In genomic region chr19:4130106-4130505, GRCm38 (mm10) we compare ENCODE assay signal across 24 mouse cellular contexts. TPM values are rescaled to one million over a fixed set of nuclear protein-coding genes. Genes with fewer than 3 reads are reported as not detected.
DNase-seq lines count a peak whose midpoint lies in the region; ATAC-seq and TF ChIP-seq lines count a peak whose summit lies in the region.
"Had no signal": no experiment of that assay in that cellular context is flagged by ENCODE, and none has a peak within 500 bp of the region (broad histone marks: within the 10 kb centered on the region; RNA-seq: fewer than 3 reads in every experiment).

No protein-coding gene starts in this region.

- intact Hi-C loops in gastrocnemius, adult 2 months (cut with DNase I): no loop called here
- intact Hi-C loops in heart, postnatal 10 days (cut with DNase I): loop anchor here (2.0 kb wide), 1 partner anchor 17 kb away; no protein-coding TSS in a partner anchor

- peaks cover 19% of the 10 kb centered on the region for H3K4me1 ChIP-seq in heart, embryonic 10.5 days
- peaks cover 4% of the 10 kb centered on the region; the same call in 1 of the 2 replicates for H3K4me1 ChIP-seq in bone marrow, adult 2 months (ENCODE audit: control insufficient read depth, insufficient read depth, low read length)
- peaks cover 67% of the 10 kb centered on the region for H3K4me1 ChIP-seq in liver, embryonic 15.5 days (replicated peaks)

- peaks cover 55% of the 10 kb centered on the region for H3K36me3 ChIP-seq in heart, embryonic 10.5 days
- H3K36me3 ChIP-seq in liver, embryonic 15.5 days (replicated peaks): peaks cover 55% of the 10 kb centered on the region

- no peak for TF ChIP-seq CTCF in gastrocnemius, adult 2 months (IDR thresholded peaks at IDR 0.05)
- no peak for TF ChIP-seq CTCF in bone marrow, adult 2 months (IDR thresholded peaks at IDR 0.05; ENCODE audit: control insufficient read depth, insufficient read depth, low read length)

- H3K27me3 ChIP-seq in heart, embryonic 10.5 days (ENCODE audit: insufficient read depth, poor library complexity, severe bottlenecking): no peaks in the 10 kb centered on the region
- H3K27me3 ChIP-seq in liver, embryonic 15.5 days: no peaks in the 10 kb centered on the region
- H3K27me3 ChIP-seq: CH12.LX; forebrain, embryonic 15.5 days; megakaryocyte, embryonic 14.5 days; stomach, embryonic 15.5 days had no signal

- no peaks in the 10 kb centered on the region for H3K9me3 ChIP-seq in heart, embryonic 10.5 days
- H3K9me3 ChIP-seq in liver, embryonic 15.5 days (replicated peaks): no peaks in the 10 kb centered on the region
- H3K9me3 ChIP-seq: forebrain, embryonic 15.5 days; hindbrain, embryonic 10.5 days; limb, embryonic 10.5 days; megakaryocyte, embryonic 14.5 days; stomach, embryonic 15.5 days had no signal

- no peak for TF ChIP-seq POLR2A in bone marrow, adult 2 months (IDR thresholded peaks at IDR 0.05; ENCODE audit: borderline replicate concordance, control insufficient read depth, low read depth, low read length)

- peak overlapping the region; percentile 85 for H3K4me2 ChIP-seq in liver, embryonic 15.5 days
- H3K4me2 ChIP-seq: forebrain, embryonic 15.5 days; stomach, embryonic 15.5 days had no signal

- no peak overlapping the region for H3K4me3 ChIP-seq in gastrocnemius, adult 2 months
- H3K4me3 ChIP-seq in heart, embryonic 10.5 days: no peak overlapping the region
- peak overlapping the region; percentile 35 for H3K4me3 ChIP-seq in bone marrow, adult 2 months (replicated peaks; ENCODE audit: control insufficient read depth, low read depth, low read length)
- H3K4me3 ChIP-seq in liver, embryonic 15.5 days (replicated peaks): peak overlapping the region; percentile 69
- H3K4me3 ChIP-seq: forebrain, embryonic 15.5 days; hindbrain, embryonic 10.5 days; limb, embryonic 10.5 days; megakaryocyte, embryonic 14.5 days; stomach, embryonic 15.5 days had no signal

- peak overlapping the region; percentile 74; the same call in 1 of the 2 replicates for H3K9ac ChIP-seq in liver, embryonic 15.5 days
- H3K9ac ChIP-seq: forebrain, embryonic 15.5 days; stomach, embryonic 15.5 days had no signal

- WGBS in heart, embryonic 10.5 days: 78% methylated on average over 4 of the region's 4 CpGs
- WGBS in bone marrow, adult 2 months: 78% methylated on average over 4 of the region's 4 CpGs
- WGBS in liver, embryonic 15.5 days (ENCODE audit: insufficient replicate concordance): 72% methylated on average over 4 of the region's 4 CpGs

- peak overlapping the region; percentile 55; the same call in 1 of the 2 replicates for H3K27ac ChIP-seq in gastrocnemius, adult 2 months
- no peak overlapping the region; the same call in 1 of the 2 replicates for H3K27ac ChIP-seq in heart, embryonic 10.5 days
- H3K27ac ChIP-seq in bone marrow, adult 2 months (ENCODE audit: control insufficient read depth, insufficient read depth, low read depth, low read length, poor library complexity): peak overlapping the region; percentile 40
- peak overlapping the region; percentile 87 for H3K27ac ChIP-seq in liver, embryonic 15.5 days (replicated peaks)
- H3K27ac ChIP-seq: forebrain, embryonic 15.5 days; hindbrain, embryonic 10.5 days; limb, embryonic 10.5 days; stomach, embryonic 15.5 days had no signal

- no peak for DNase-seq in gastrocnemius, adult 2 months
- no peak for DNase-seq in gastrocnemius, postnatal 4 days (ENCODE audit: low spot score in 2 of 2)
- DNase-seq in heart, postnatal 10 days: peak; percentile 44 to 46
- DNase-seq in heart, embryonic 10.5 days (ENCODE audit: low spot score): no peak
- DNase-seq in thymus, postnatal 4 days: no peak
- DNase-seq in adrenal gland, postnatal 10 days: no peak
- DNase-seq: cerebellum, adult 8-10 months; gastrocnemius, postnatal 36 days; kidney, adult 9 months; kidney, postnatal 36 days; lung, adult 18-20 months; lung, postnatal 14 days; retina, postnatal 1 day; thymus, adult 18-20 months had no signal

- no peak for ATAC-seq in liver, embryonic 15.5 days (ENCODE audit: insufficient read depth)
- ATAC-seq: forebrain, embryonic 15.5 days had no signal

RNA-seq across cellular contexts. Expression of gene Aip, which starts 4.4 kb away (rescaled TPM):
- total RNA-seq in gastrocnemius, adult 2 months (2021): 10 to 100 TPM; 69.9 to 71.8 TPM
- 10 to 100 TPM; 49.9 to 61.1 TPM for total RNA-seq in gastrocnemius, postnatal 4 days (2021)
- 10 to 100 TPM; 47.7 to 62.6 TPM for total RNA-seq in heart, postnatal 10 days (2021)
- 89.7 and 93.8 TPM in 2 replicates for polyA plus RNA-seq in heart, embryonic 10.5 days (2016; fragmentation: Nextera tagmentation; extraction: Ambion mirVana)
- polyA plus RNA-seq in bone marrow, adult 2 months (2011; ENCODE audit: insufficient read depth, insufficient read length, low replicate concordance, missing spikeins): 22.0 and 53.5 TPM in 2 replicates
- polyA plus RNA-seq in liver, embryonic 15.5 days (2015; fragmentation: Nextera tagmentation; extraction: Ambion mirVana): 35.8 and 38.3 TPM in 2 replicates
- 10 to 100 TPM; 71.5 to 73.4 TPM for total RNA-seq in adrenal gland, postnatal 10 days (2021)

RNA-seq across cellular contexts. Expression of gene Gpr152, which starts 9.5 kb away (rescaled TPM):
- total RNA-seq in gastrocnemius, adult 2 months (2021): not detected
- total RNA-seq in gastrocnemius, postnatal 4 days (2021): not detected
- not detected for total RNA-seq in heart, postnatal 10 days (2021)
- not detected in 2 replicates for polyA plus RNA-seq in heart, embryonic 10.5 days (2016; fragmentation: Nextera tagmentation; extraction: Ambion mirVana)
- polyA plus RNA-seq in bone marrow, adult 2 months (2011; ENCODE audit: insufficient read depth, insufficient read length, low replicate concordance, missing spikeins): not detected in 2 replicates
- not detected in 2 replicates for polyA plus RNA-seq in liver, embryonic 15.5 days (2015; fragmentation: Nextera tagmentation; extraction: Ambion mirVana)
- total RNA-seq in adrenal gland, postnatal 10 days (2021): not detected
- total RNA-seq: gastrocnemius, postnatal 36 days; MEL had no signal
- polyA plus RNA-seq: forebrain, embryonic 15.5 days; hindbrain, embryonic 10.5 days; limb, embryonic 10.5 days; neural tube, embryonic 11.5 days; stomach, embryonic 15.5 days had no signal

RNA-seq across cellular contexts. Expression of gene Cabp4, which starts 13.7 kb away (rescaled TPM):
- not detected for total RNA-seq in gastrocnemius, adult 2 months (2021)
- not detected for total RNA-seq in gastrocnemius, postnatal 4 days (2021)
- total RNA-seq in heart, postnatal 10 days (2021): not detected
- polyA plus RNA-seq in heart, embryonic 10.5 days (2016; fragmentation: Nextera tagmentation; extraction: Ambion mirVana): not detected in 2 replicates
- polyA plus RNA-seq in bone marrow, adult 2 months (2011; ENCODE audit: insufficient read depth, insufficient read length, low replicate concordance, missing spikeins): 0.29 and 0.60 TPM in 2 replicates
- polyA plus RNA-seq in liver, embryonic 15.5 days (2015; fragmentation: Nextera tagmentation; extraction: Ambion mirVana): 0.13 TPM in 2 replicates
- 1 to 10 TPM in 1 of 2 experiments, under 1 TPM in 1; 0.69 to 1.9 TPM for total RNA-seq in adrenal gland, postnatal 10 days (2021)
- total RNA-seq: gastrocnemius, postnatal 36 days had no signal
- polyA plus RNA-seq: neural tube, embryonic 11.5 days had no signal

RNA-seq across cellular contexts. Expression of gene Coro1b, which starts 18.3 kb away (rescaled TPM):
- total RNA-seq in gastrocnemius, adult 2 months (2021): 10 to 100 TPM in 1 of 2 experiments, 1 to 10 TPM in 1; 9.8 to 14.7 TPM
- total RNA-seq in gastrocnemius, postnatal 4 days (2021): 10 to 100 TPM; 73.6 to 74.5 TPM
- 10 to 100 TPM; 87.2 to 90.7 TPM for total RNA-seq in heart, postnatal 10 days (2021)
- 135 and 146 TPM in 2 replicates for polyA plus RNA-seq in heart, embryonic 10.5 days (2016; fragmentation: Nextera tagmentation; extraction: Ambion mirVana)
- polyA plus RNA-seq in bone marrow, adult 2 months (2011; ENCODE audit: insufficient read depth, insufficient read length, low replicate concordance, missing spikeins): 75.8 and 114 TPM in 2 replicates
- polyA plus RNA-seq in liver, embryonic 15.5 days (2015; fragmentation: Nextera tagmentation; extraction: Ambion mirVana): 71.8 and 77.5 TPM in 2 replicates
- total RNA-seq in adrenal gland, postnatal 10 days (2021): 100 to 1,000 TPM; 185 to 193 TPM

RNA-seq across cellular contexts. Expression of gene Ptprcap, which starts 23.3 kb away (rescaled TPM):
- under 1 TPM in 1 of 2 experiments, not detected in 1; 0.43 TPM for total RNA-seq in gastrocnemius, adult 2 months (2021)
- 1 to 10 TPM; 1.9 to 2.2 TPM for total RNA-seq in gastrocnemius, postnatal 4 days (2021)
- total RNA-seq in heart, postnatal 10 days (2021): 1 to 10 TPM; 1.6 to 2.2 TPM
- 1.8 and 4.4 TPM in 2 replicates for polyA plus RNA-seq in heart, embryonic 10.5 days (2016; fragmentation: Nextera tagmentation; extraction: Ambion mirVana)
- 27.6 and 60.8 TPM in 2 replicates for polyA plus RNA-seq in bone marrow, adult 2 months (2011; ENCODE audit: insufficient read depth, insufficient read length, low replicate concordance, missing spikeins)
- polyA plus RNA-seq in liver, embryonic 15.5 days (2015; fragmentation: Nextera tagmentation; extraction: Ambion mirVana): 15.6 and 17.5 TPM in 2 replicates
- total RNA-seq in adrenal gland, postnatal 10 days (2021): 10 to 100 TPM; 11.5 to 14.0 TPM

Comparison
In these comparisons a context has a peak if more than half of its experiments do, and no peak if none do; other contexts are left out.
1. DNase-seq: peak in heart, postnatal 10 days (2 of 2); none in gastrocnemius, adult 2 months (single experiment), gastrocnemius, postnatal 4 days (0 of 2), heart, embryonic 10.5 days (single experiment), thymus, postnatal 4 days (single experiment) and adrenal gland, postnatal 10 days (single experiment).
2. H3K4me3 ChIP-seq: peak in bone marrow, adult 2 months (single experiment) and liver, embryonic 15.5 days (single experiment); none in gastrocnemius, adult 2 months (single experiment) and heart, embryonic 10.5 days (single experiment).